Mouse (Mus musculus) CH12.LX (cell line): ENCODE measurements at regions not wholly inside any gene's neighbourhood (a gene's known extent, or its start where the extent isn't known, plus 50 kb on each side); places are given as distances from the start of the nearest gene placed in this dataset.

Experiments used
- DNase-seq: peaks from one replicate; pipeline ENCODE4 v3.0.0-alpha.2; 2013; ENCODE audit errors: extremely low read depth
- H3K27ac ChIP-seq: 2 replicates; pipeline ENCODE4 v1.5.1; 2012; ENCODE audit warnings: low read depth, mild to moderate bottlenecking, control low read depth, moderate library complexity; ENCODE audit not compliant: insufficient read depth
- H3K27me3 ChIP-seq: replicated peaks from 2 replicates; pipeline ENCODE3; 2012; ENCODE audit warnings: inconsistent platforms
- H3K36me3 ChIP-seq, 2 experiments: replicated peaks in 1 of 2; 2 replicates each; pipeline versions ENCODE3 to v1.6.1; 2012; ENCODE audit warnings: inconsistent platforms in 1 of 2, low read length in 1 of 2, mild to moderate bottlenecking in 1 of 2, mixed read lengths in 1 of 2, moderate library complexity in 1 of 2; ENCODE audit not compliant: control insufficient read depth in 1 of 2, insufficient read depth in 1 of 2
- H3K4me1 ChIP-seq, 2 experiments: 2 replicates each; pipeline ENCODE4 v1.6.1; 2012; ENCODE audit warnings: inconsistent platforms in 1 of 2, moderate library complexity in 1 of 2; ENCODE audit not compliant: insufficient read depth in 2 of 2, control insufficient read depth in 1 of 2
- H3K4me2 ChIP-seq: 2 replicates; pipeline ENCODE4 v1.6.1; 2012; ENCODE audit warnings: low read depth, mild to moderate bottlenecking, control low read depth; ENCODE audit not compliant: poor library complexity, insufficient read depth, severe bottlenecking
- H3K4me3 ChIP-seq, 3 experiments: fragments of 150-350 bp in 1 of 3; sonication (generic) in 1 of 3; replicated peaks in 1 of 3; 2 replicates each; pipeline versions ENCODE3 to v1.5.1; 2011 to 2012; ENCODE audit warnings: low read depth in 2 of 3, low read length in 2 of 3, mild to moderate bottlenecking in 2 of 3, moderate library complexity in 2 of 3, control low read depth in 1 of 3, improper control_type of control experiment in 1 of 3, inconsistent platforms in 1 of 3, mixed read lengths in 1 of 3; ENCODE audit not compliant: poor library complexity in 1 of 3
- H3K79me2 ChIP-seq: replicated peaks from 2 replicates; pipeline ENCODE4 v1.6.1; 2012; ENCODE audit warnings: mild to moderate bottlenecking, moderate library complexity; ENCODE audit not compliant: control insufficient read depth, poor library complexity, insufficient read depth, severe bottlenecking; ENCODE audit errors: extremely low read depth
- H3K9ac ChIP-seq: 2 replicates; pipeline ENCODE4 v1.6.1; 2012; ENCODE audit warnings: low read depth, mild to moderate bottlenecking, control low read depth, moderate library complexity; ENCODE audit not compliant: insufficient read depth
- H3K9me3 ChIP-seq: replicated peaks from 2 replicates; pipeline ENCODE3; 2012; ENCODE audit warnings: low read length, inconsistent platforms, mixed read lengths
- CHD1 ChIP-seq: IDR thresholded peaks from 2 replicates; pipeline ENCODE4 v1.6.1; 2012; ENCODE audit warnings: low read depth, low read length, improper control_type of control experiment, inconsistent platforms
- ELF1 ChIP-seq: IDR thresholded peaks from 2 replicates; pipeline ENCODE4 v1.6.1; 2014; ENCODE audit warnings: low read depth, mild to moderate bottlenecking, inconsistent platforms, low read length, improper control_type of control experiment
- EP300 ChIP-seq: IDR thresholded peaks from 2 replicates; pipeline ENCODE4 v1.6.1; 2011; ENCODE audit warnings: low read length, improper control_type of control experiment
- GABPA ChIP-seq: IDR thresholded peaks from 2 replicates; pipeline ENCODE4 v1.6.1; 2012; ENCODE audit warnings: low read depth, low read length, improper control_type of control experiment, inconsistent platforms; ENCODE audit not compliant: insufficient replicate concordance
- MAFK ChIP-seq: IDR thresholded peaks from 2 replicates; pipeline ENCODE4 v1.6.1; 2011; ENCODE audit warnings: low read length, improper control_type of control experiment; ENCODE audit not compliant: insufficient replicate concordance
- MAZ ChIP-seq: IDR thresholded peaks from 2 replicates; pipeline ENCODE4 v1.6.1; 2012; ENCODE audit warnings: low read depth, mild to moderate bottlenecking, inconsistent platforms, low read length, improper control_type of control experiment, moderate library complexity
- MEF2A ChIP-seq: IDR thresholded peaks from 2 replicates; pipeline ENCODE4 v1.6.1; 2014; ENCODE audit warnings: low read depth, mild to moderate bottlenecking, inconsistent platforms, low read length, improper control_type of control experiment, borderline replicate concordance
- MXI1 ChIP-seq: IDR thresholded peaks from 2 replicates; pipeline ENCODE4 v1.6.1; 2011; ENCODE audit warnings: mild to moderate bottlenecking, low read depth, low read length, improper control_type of control experiment
- MYC ChIP-seq: IDR thresholded peaks from 2 replicates; pipeline ENCODE4 v1.6.1; 2011; ENCODE audit warnings: low read depth, mild to moderate bottlenecking, improper control_type of control experiment, low read length
- NELFE ChIP-seq: IDR thresholded peaks from 2 replicates; pipeline ENCODE4 v1.6.1; 2011; ENCODE audit warnings: low read depth, low read length, improper control_type of control experiment
- NRF1 ChIP-seq: IDR thresholded peaks from 2 replicates; pipeline ENCODE4 v1.6.1; 2014; ENCODE audit warnings: low read depth, mild to moderate bottlenecking, inconsistent platforms, low read length, improper control_type of control experiment, moderate library complexity
- PAX5 ChIP-seq: IDR thresholded peaks from 2 replicates; pipeline ENCODE4 v1.6.1; 2012; ENCODE audit warnings: low read length, inconsistent platforms, mixed read lengths
- RAD21 ChIP-seq: IDR thresholded peaks from 2 replicates; pipeline ENCODE4 v1.6.1; 2011; ENCODE audit warnings: low read depth, mild to moderate bottlenecking, low read length, improper control_type of control experiment, moderate library complexity
- RCOR1 ChIP-seq: conservative IDR thresholded peaks from 2 replicates; pipeline ENCODE4 v1.6.1; 2012; ENCODE audit warnings: low read depth, mild to moderate bottlenecking, inconsistent platforms, low read length, improper control_type of control experiment
- TBP ChIP-seq: conservative IDR thresholded peaks from 2 replicates; pipeline ENCODE4 v1.6.1; 2011; ENCODE audit warnings: low read depth, low read length, improper control_type of control experiment
- TCF12 ChIP-seq: IDR thresholded peaks from 2 replicates; pipeline ENCODE4 v1.6.1; 2014; ENCODE audit warnings: low read depth, mild to moderate bottlenecking, inconsistent platforms, low read length, improper control_type of control experiment
- USF1 ChIP-seq: IDR thresholded peaks from 2 replicates; pipeline ENCODE4 v1.6.1; 2014; ENCODE audit warnings: low read depth, mild to moderate bottlenecking, inconsistent platforms, low read length, improper control_type of control experiment
- USF2 ChIP-seq: conservative IDR thresholded peaks from 2 replicates; pipeline ENCODE4 v1.6.1; 2011; ENCODE audit warnings: low read depth, low read length, improper control_type of control experiment
- ZKSCAN1 ChIP-seq: IDR thresholded peaks from 2 replicates; pipeline ENCODE4 v1.6.1; 2012; ENCODE audit warnings: low read depth, inconsistent platforms, low read length, improper control_type of control experiment, borderline replicate concordance
- ZMIZ1 ChIP-seq: IDR thresholded peaks from 2 replicates; pipeline ENCODE4 v1.6.1; 2012; ENCODE audit warnings: low read depth, mild to moderate bottlenecking, inconsistent platforms, low read length, improper control_type of control experiment
- ZNF384 ChIP-seq: IDR thresholded peaks from 2 replicates; pipeline ENCODE4 v1.6.1; 2012; ENCODE audit warnings: low read depth, low read length, improper control_type of control experiment, inconsistent platforms
- dilution Hi-C: fragments of 300-500 bp; cut with MboI; formaldehyde crosslinking; loops from 2 replicates; pipeline ENCODE4 v1.14.3; 2020; ENCODE audit warnings: low sequenced_read_pairs; ENCODE audit not compliant: extremely low pct_unique_long_range_greater_than_20kb, extremely low pct_ligation_motif_present
- in situ Hi-C: fragments of 300-500 bp; cut with MboI; formaldehyde crosslinking; loops from 3 replicates; pipeline ENCODE4 v1.14.3; 2019; ENCODE audit warnings: low sequenced_read_pairs, low pct_ligation_motif_present, low pct_unique_long_range_greater_than_20kb, mixed read lengths

GRCm38 (mm10) chr14:36283825-36284414 lies 189.2 kb downstream of the 4930474N05Rik start:
- dilution Hi-C loops (no loop called here), in situ Hi-C loops (no loop called here)
- H3K27me3 ChIP-seq: no peaks in the 10 kb centered on the region
- H3K4me3 ChIP-seq: no peak overlapping the region
- no peaks in the 10 kb centered on the region for H3K79me2 ChIP-seq
- no peak overlapping the region for H3K27ac ChIP-seq
- no peak for TF ChIP-seq GABPA
- TF ChIP-seq USF2: no peak
- TF ChIP-seq MEF2A: no peak
- TF ChIP-seq PAX5: no peak
- TF ChIP-seq, all 38 proteins: peak for 0
- H3K9me3 ChIP-seq: no peaks in the 10 kb centered on the region
- no peaks in the 10 kb centered on the region for H3K36me3 ChIP-seq
- no peak overlapping the region for H3K9ac ChIP-seq
- no peaks in the 10 kb centered on the region for H3K4me1 ChIP-seq
- DNase-seq: no peak
- H3K4me2 ChIP-seq: no peak overlapping the region

- H3K4me3 ChIP-seq: no peak overlapping the region
- dilution Hi-C loops (no loop called here), in situ Hi-C loops (no loop called here)
- H3K4me2 ChIP-seq: no peak overlapping the region
- no peaks in the 10 kb centered on the region for H3K4me1 ChIP-seq
- H3K9ac ChIP-seq: no peak overlapping the region
- no peaks in the 10 kb centered on the region for H3K79me2 ChIP-seq
- H3K9me3 ChIP-seq: no peaks in the 10 kb centered on the region
- H3K36me3 ChIP-seq: no peaks in the 10 kb centered on the region
- TF ChIP-seq EP300 (no peak), ZKSCAN1 (no peak)
- TF ChIP-seq, all 38 proteins: peak for 0
- no peaks in the 10 kb centered on the region for H3K27me3 ChIP-seq
- no peak overlapping the region for H3K27ac ChIP-seq
- DNase-seq: no peak
Observed at GRCm38 (mm10) chr14:36288697-36289286, 194.1 kb downstream of the 4930474N05Rik start.

DNA sequence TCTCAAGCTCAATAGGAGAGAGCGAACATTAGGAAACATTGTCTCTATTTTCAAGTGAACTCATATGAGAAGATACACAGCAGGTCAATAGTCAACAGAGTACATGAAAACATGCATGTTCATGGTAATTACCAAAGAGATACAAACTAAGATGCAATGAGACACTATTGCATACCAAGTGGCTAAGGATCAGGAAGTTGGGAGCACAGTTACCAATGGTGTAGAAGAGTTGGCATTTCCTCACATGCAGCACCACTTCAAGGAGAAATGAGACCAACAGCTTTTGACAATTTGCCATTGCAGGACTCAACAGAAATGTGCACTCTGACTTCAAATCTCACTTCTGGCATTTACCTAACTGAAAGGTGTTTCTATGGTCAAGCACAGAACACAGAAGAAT lies 215.6 kb downstream of the 4930474N05Rik start:
- dilution Hi-C loops (no loop called here), in situ Hi-C loops (no loop called here)
- Histone ChIP-seq H3K9ac (no peak overlapping the region), H3K36me3 (no peaks in the 10 kb centered on the region), H3K4me3 (no peak overlapping the region), H3K79me2 (no peaks in the 10 kb centered on the region), H3K27ac (no peak overlapping the region), H3K4me2 (no peak overlapping the region), H3K4me1 (no peaks in the 10 kb centered on the region), H3K27me3 (no peaks in the 10 kb centered on the region), H3K9me3 (no peaks in the 10 kb centered on the region)
- DNase-seq: no peak
- no peak for TF ChIP-seq USF1
- no peak for TF ChIP-seq CHD1
- no peak for TF ChIP-seq ZMIZ1
- no peak for TF ChIP-seq NRF1
- no peak for TF ChIP-seq MXI1
- no peak for TF ChIP-seq ZNF384
- TF ChIP-seq RCOR1: no peak
- no peak for TF ChIP-seq TBP
- no peak for TF ChIP-seq ZKSCAN1
- no peak for TF ChIP-seq ELF1
- no peak for TF ChIP-seq NELFE
- no peak for TF ChIP-seq GABPA
- no peak for TF ChIP-seq TCF12
- no peak for TF ChIP-seq RAD21
- no peak for TF ChIP-seq MAFK
- no peak for TF ChIP-seq MAZ
- TF ChIP-seq MYC: no peak
